Mouse (Mus musculus) ES-E14 (cell line): ENCODE results near the gene Arhgap9. TPM values are rescaled to one million over a fixed set of nuclear protein-coding genes. Genes with fewer than 3 reads are reported as not detected.

Experiments
- DNase-seq: peaks from one replicate; pipeline ENCODE4 v3.0.0-alpha.2; 2013; ENCODE audit warnings: low read depth, low spot score
- H3K27ac ChIP-seq: 2 replicates; pipeline ENCODE4 v1.5.1; 2012; ENCODE audit warnings: low read depth, mild to moderate bottlenecking, low read length, moderate library complexity, mixed read lengths; ENCODE audit not compliant: poor library complexity, insufficient read depth, severe bottlenecking
- H3K36me3 ChIP-seq: 2 replicates; pipeline ENCODE4 v1.6.1; 2012; ENCODE audit warnings: mild to moderate bottlenecking, low read length, moderate library complexity, mixed read lengths; ENCODE audit not compliant: control insufficient read depth, poor library complexity, insufficient read depth, severe bottlenecking
- H3K4me1 ChIP-seq, 2 experiments: fragments of 150-350 bp in 1 of 2; sonication (generic) in 1 of 2; 2 replicates each; pipeline ENCODE4 v1.6.1; 2012; ENCODE audit warnings: low read length in 2 of 2, mild to moderate bottlenecking in 1 of 2, mixed read lengths in 1 of 2; ENCODE audit not compliant: control insufficient read depth in 2 of 2, insufficient read depth in 2 of 2, poor library complexity in 1 of 2
- H3K4me3 ChIP-seq, 2 experiments: fragments of 150-350 bp in 1 of 2; sonication (generic) in 1 of 2; 2 replicates each; pipeline ENCODE4 v1.5.1; 2012; ENCODE audit warnings: low read length in 2 of 2, low read depth in 1 of 2, mild to moderate bottlenecking in 1 of 2, mixed read lengths in 1 of 2; ENCODE audit not compliant: insufficient read depth in 1 of 2, poor library complexity in 1 of 2, severe bottlenecking in 1 of 2
- H3K9ac ChIP-seq: 2 replicates; pipeline ENCODE4 v1.6.1; 2012; ENCODE audit warnings: low read depth, mild to moderate bottlenecking, low read length, mixed read lengths; ENCODE audit not compliant: poor library complexity, insufficient read depth, severe bottlenecking
- H3K9me3 ChIP-seq: fragments of 150-350 bp; sonication (generic); 2 replicates; pipeline ENCODE4 v1.6.1; 2012; ENCODE audit warnings: low read depth, mild to moderate bottlenecking, low read length; ENCODE audit not compliant: control insufficient read depth, insufficient read depth
- CHD2 ChIP-seq: IDR thresholded peaks from 2 replicates; pipeline ENCODE4 v1.6.1; 2014; ENCODE audit warnings: mild to moderate bottlenecking, low read depth, low read length, inconsistent platforms
- HCFC1 ChIP-seq: IDR thresholded peaks from 2 replicates; pipeline ENCODE4 v1.6.1; 2012; ENCODE audit warnings: low read length, inconsistent platforms, borderline replicate concordance; ENCODE audit not compliant: insufficient read depth
- MAFK ChIP-seq: IDR thresholded peaks from 2 replicates; pipeline ENCODE4 v1.6.1; 2014; ENCODE audit warnings: mild to moderate bottlenecking, low read depth, low read length, inconsistent platforms; ENCODE audit not compliant: insufficient read depth
- ZC3H11A ChIP-seq: IDR thresholded peaks from 2 replicates; pipeline ENCODE4 v1.6.1; 2012; ENCODE audit warnings: low read depth, mild to moderate bottlenecking, inconsistent platforms, low read length, borderline replicate concordance
- ZNF384 ChIP-seq: IDR thresholded peaks from 2 replicates; pipeline ENCODE4 v1.6.1; 2012; ENCODE audit warnings: low read depth, low read length, inconsistent platforms
- in situ Hi-C, 2 experiments: fragments of 600-800 bp; cut with MboI; formaldehyde crosslinking; loops; one replicate each; pipeline ENCODE4 v1.15.1; 2025; ENCODE audit warnings: low sequenced_read_pairs in 2 of 2, inconsistent platforms in 1 of 2; ENCODE audit not compliant: unreplicated experiment in 2 of 2
- total RNA-seq: library from RNA; depleted of rRNA; stranded (reverse); fragments of 300-350 nt; gene quantifications from 2 replicates; pipeline ENCODE4 v1.2.3, GENCODE M21; 2012

Gene Arhgap9
- total RNA-seq, 1 experiment, result 2.6 TPM

GRCm38 (mm10) chr10:127352187-127352586 is 30.4 kb downstream of the Arhgap9 start:
- DNase-seq, result no peak
- Histone ChIP-seq H3K4me1 (peaks cover 3 to 12% of the 10 kb centered on the region in 2 experiments; a peak in 3 of 4 replicates), H3K4me3 (peak overlapping the region in 1 of 2 experiments; percentile 19; a peak in 1 of 4 replicates), H3K27ac (no peak overlapping the region), H3K9me3 (no peaks in the 10 kb centered on the region), H3K36me3 (no peaks in the 10 kb centered on the region), H3K9ac (no peak overlapping the region; the same call in 1 of the 2 replicates)
- TF ChIP-seq ZNF384 (no peak), CHD2 (no peak), HCFC1 (no peak), MAFK (no peak), ZC3H11A (no peak)
- in situ Hi-C loops, result no loop called here

- no peak overlapping the region for H3K4me3 ChIP-seq
- TF ChIP-seq CHD2 (no peak), MAFK (no peak), ZNF384 (no peak), HCFC1 (no peak), ZC3H11A (no peak)
- no peaks in the 10 kb centered on the region for H3K36me3 ChIP-seq
- DNase-seq, result no peak
- no peaks in the 10 kb centered on the region for H3K9me3 ChIP-seq
- in situ Hi-C loops, result no loop called here
- no peak overlapping the region for H3K9ac ChIP-seq
- peaks cover 3 to 12% of the 10 kb centered on the region in 2 experiments; a peak in 3 of 4 replicates for H3K4me1 ChIP-seq
- no peak overlapping the region for H3K27ac ChIP-seq
These were observed 31.0 kb downstream of the Arhgap9 start for GRCm38 (mm10) chr10:127352766-127353165.

- Histone ChIP-seq H3K36me3 (no peaks in the 10 kb centered on the region), H3K4me3 (no peak within 1 kb of the TSS), H3K9ac (no peak within 1 kb of the TSS), H3K9me3 (no peaks in the 10 kb centered on the region), H3K27ac (no peak within 1 kb of the TSS), H3K4me1 (peaks cover 3 to 12% of the 10 kb centered on the region in 2 experiments; a peak in 2 of 4 replicates)
- TF ChIP-seq CHD2 (no peak), HCFC1 (no peak), MAFK (no peak), ZC3H11A (no peak), ZNF384 (no peak)
- in situ Hi-C loops, result no loop called here
- no peak for DNase-seq
These were observed 32.4 kb downstream of the Arhgap9 start, which contains the start of gene Inhbe for GRCm38 (mm10) chr10:127353909-127354895. Gene Inhbe (minus strand): TSS chr10:127354411.

- no peaks in the 10 kb centered on the region for H3K36me3 ChIP-seq
- H3K4me3 ChIP-seq, result no peak overlapping the region
- no peak for DNase-seq
- no peaks in the 10 kb centered on the region for H3K9me3 ChIP-seq
- H3K27ac ChIP-seq, result no peak overlapping the region
- H3K9ac ChIP-seq, result no peak overlapping the region
- peaks cover 3 to 9% of the 10 kb centered on the region in 2 experiments; a peak in 2 of 4 replicates for H3K4me1 ChIP-seq
- in situ Hi-C loops, result no loop called here
- no peak for TF ChIP-seq CHD2
- no peak for TF ChIP-seq MAFK
- TF ChIP-seq ZC3H11A, result no peak
- TF ChIP-seq HCFC1, result no peak
- TF ChIP-seq ZNF384, result no peak
These were observed 33.6 kb downstream of the Arhgap9 start for GRCm38 (mm10) chr10:127355336-127355735.
